Mouse (Mus musculus) forebrain, embryonic 16.5 days (tissue): ENCODE measurements at regions not wholly inside any gene's neighbourhood (a gene's known extent, or its start where the extent isn't known, plus 50 kb on each side); places are given as distances from the start of the nearest gene placed in this dataset.

ENCODE experiments used
- ATAC-seq: fragments of 200-750 bp; cut with Nextera tagmentation; 2 replicates; pipeline ENCODE4 v1.8.0; 2017; ENCODE audit warnings: mild to moderate bottlenecking, moderate library complexity
- H3K27ac ChIP-seq: fragments of 300-500 bp; sonication (generic); 2 replicates; pipeline ENCODE4 v1.5.1; 2014; ENCODE audit warnings: low read length, control low read depth
- H3K27me3 ChIP-seq: fragments of 300-500 bp; sonication (generic); replicated peaks from 2 replicates; pipeline ENCODE4 v1.6.1; 2014; ENCODE audit warnings: low read length; ENCODE audit not compliant: control insufficient read depth, insufficient read depth
- H3K36me3 ChIP-seq: fragments of 300-500 bp; sonication (generic); 2 replicates; pipeline ENCODE4 v1.6.1; 2014; ENCODE audit not compliant: control insufficient read depth, insufficient read depth
- H3K4me1 ChIP-seq: fragments of 300-500 bp; sonication (generic); replicated peaks from 2 replicates; pipeline ENCODE4 v1.6.1; 2014; ENCODE audit warnings: low read length; ENCODE audit not compliant: control insufficient read depth, insufficient read depth
- H3K4me2 ChIP-seq: fragments of 300-500 bp; sonication (generic); 2 replicates; pipeline ENCODE4 v1.6.1; 2014; ENCODE audit warnings: mild to moderate bottlenecking, low read length, control low read depth
- H3K4me3 ChIP-seq: fragments of 300-500 bp; sonication (generic); replicated peaks from 2 replicates; pipeline ENCODE4 v1.5.1; 2014; ENCODE audit warnings: mild to moderate bottlenecking, low read length, control low read depth
- H3K9ac ChIP-seq: fragments of 300-500 bp; sonication (generic); replicated peaks from 2 replicates; pipeline ENCODE4 v1.6.1; 2014; ENCODE audit warnings: low read depth, low read length, control low read depth
- H3K9me3 ChIP-seq: fragments of 300-500 bp; sonication (generic); 2 replicates; pipeline ENCODE4 v1.6.1; 2016; ENCODE audit warnings: low read length; ENCODE audit not compliant: control insufficient read depth
- WGBS: fragments of 180-500 bp; shearing (Covaris S2); extraction: QIAGEN DNeasy Blood & Tissue Kit; methylation state at CpG from one replicate; pipeline ENCODE4 v1.1.7; 2014; 5-methylcytosine and 5-hydroxymethylcytosine counted together

DNA sequence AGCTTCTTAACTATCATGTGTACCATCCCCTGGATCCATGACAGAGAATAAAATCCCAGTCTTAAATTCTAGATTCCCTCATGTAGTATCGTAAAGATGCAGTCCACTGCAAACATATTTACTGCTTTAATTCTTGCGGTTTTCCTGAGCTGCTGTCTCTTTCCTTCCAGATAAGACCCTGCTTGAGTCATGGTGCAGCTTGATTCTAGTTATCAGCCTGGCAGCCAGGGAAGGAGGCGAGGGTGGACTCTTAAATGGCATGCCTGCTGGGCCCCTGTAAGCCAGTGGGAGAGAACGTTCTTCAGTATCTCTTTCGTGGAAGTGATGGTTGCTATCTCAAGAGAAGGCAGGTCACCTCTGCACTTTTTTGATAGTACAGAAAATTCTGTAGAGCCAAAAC is 71.9 kb upstream of the Slc2a1 start:
- WGBS, result 90% methylated on average over 5 of the region's 5 CpGs
- Histone ChIP-seq H3K4me3 (no peak overlapping the region), H3K27me3 (no peaks in the 10 kb centered on the region), H3K27ac (no peak overlapping the region), H3K4me2 (no peak overlapping the region), H3K36me3 (no peaks in the 10 kb centered on the region), H3K9ac (no peak overlapping the region), H3K4me1 (no peaks in the 10 kb centered on the region), H3K9me3 (no peaks in the 10 kb centered on the region)
- no peak for ATAC-seq

DNA sequence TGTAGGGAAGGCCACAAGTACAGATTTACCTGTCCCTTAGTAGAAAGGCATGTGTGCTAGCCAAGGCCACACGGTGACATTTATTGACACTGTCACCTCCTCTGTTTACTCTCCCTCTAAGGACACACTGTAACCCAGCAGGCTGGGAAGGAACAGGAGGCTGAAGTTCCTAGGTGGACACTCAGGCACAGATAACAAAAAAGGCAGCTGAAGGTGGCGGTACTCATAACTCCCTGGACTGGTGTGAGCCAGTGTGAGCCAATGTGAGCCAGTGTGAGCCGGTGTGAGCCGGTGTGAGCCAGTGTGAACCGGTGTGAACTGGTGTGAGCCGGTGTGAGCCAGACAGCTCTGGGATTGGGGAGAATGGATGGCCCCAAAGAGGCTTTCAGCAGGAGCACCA is 68.5 kb upstream of the Slc2a1 start:
- no peak overlapping the region for H3K4me2 ChIP-seq
- H3K4me3 ChIP-seq, result no peak overlapping the region
- no peaks in the 10 kb centered on the region for H3K4me1 ChIP-seq
- H3K36me3 ChIP-seq, result no peaks in the 10 kb centered on the region
- no peak overlapping the region for H3K9ac ChIP-seq
- no peaks in the 10 kb centered on the region for H3K27me3 ChIP-seq
- no peak for ATAC-seq
- H3K9me3 ChIP-seq, result no peaks in the 10 kb centered on the region
- no peak overlapping the region for H3K27ac ChIP-seq
- 97% methylated on average over 6 of the region's 6 CpGs for WGBS

DNA sequence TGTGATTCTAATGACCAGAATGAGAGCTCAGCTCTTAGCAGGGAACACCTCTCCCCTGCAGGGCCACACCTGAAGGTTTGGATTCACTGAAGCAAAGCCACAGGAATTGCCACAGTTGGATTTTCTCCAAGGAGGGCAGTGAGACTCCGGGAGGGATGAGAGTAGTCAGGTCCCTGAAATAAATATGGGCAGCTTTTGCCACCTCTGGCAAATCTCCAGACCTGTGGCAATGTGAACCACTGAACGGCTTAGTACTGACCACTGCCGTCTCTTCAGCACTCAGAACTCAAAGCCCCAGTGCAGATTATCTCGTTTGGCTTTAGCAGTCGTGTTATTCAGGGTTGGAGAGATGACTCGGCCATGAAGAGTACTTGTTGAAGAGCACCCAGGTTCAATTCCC is 66.9 kb upstream of the Slc2a1 start:
- H3K36me3 ChIP-seq, result no peaks in the 10 kb centered on the region
- ATAC-seq, result no peak
- H3K9me3 ChIP-seq, result no peaks in the 10 kb centered on the region
- no peaks in the 10 kb centered on the region for H3K27me3 ChIP-seq
- no peaks in the 10 kb centered on the region for H3K4me1 ChIP-seq
- 54% methylated on average over 6 of the region's 6 CpGs for WGBS
- H3K4me2 ChIP-seq, result no peak overlapping the region
- H3K27ac ChIP-seq, result no peak overlapping the region
- no peak overlapping the region for H3K9ac ChIP-seq
- H3K4me3 ChIP-seq, result no peak overlapping the region

DNA sequence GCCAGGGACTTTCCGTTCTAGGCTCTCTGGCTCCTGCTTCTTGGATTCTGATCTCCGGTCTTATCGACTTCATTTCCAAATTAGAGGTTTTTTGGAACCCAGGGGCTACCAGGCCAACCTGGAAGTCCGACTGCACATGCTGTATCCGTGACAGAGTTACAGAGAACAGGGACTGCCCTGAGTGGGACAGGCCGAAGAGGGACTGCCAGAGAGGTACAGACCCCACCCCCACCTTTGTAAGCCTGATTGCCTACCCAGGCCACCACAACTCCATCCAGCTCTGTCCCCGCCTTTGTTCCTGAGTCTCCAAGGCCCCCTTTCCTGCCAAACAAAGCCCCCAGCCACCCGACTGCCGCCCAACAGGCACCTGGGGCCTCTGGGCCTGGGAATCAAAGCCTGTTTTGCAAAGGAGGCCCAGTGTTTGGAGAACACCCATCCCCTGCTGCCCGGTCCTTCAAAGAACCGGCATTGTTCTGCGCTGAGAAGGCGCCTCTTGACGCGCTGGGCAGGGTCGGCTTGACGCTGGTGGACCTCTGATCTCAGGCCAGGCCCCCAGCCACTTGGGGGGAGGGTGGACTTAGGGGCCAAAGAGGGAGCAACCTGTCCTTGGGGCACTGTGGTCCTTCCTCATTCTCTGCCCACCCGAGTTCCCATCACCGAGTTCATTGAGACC is 64.4 kb upstream of the Slc2a1 start:
- no peaks in the 10 kb centered on the region for H3K9me3 ChIP-seq
- no peak overlapping the region for H3K27ac ChIP-seq
- WGBS, result 26% methylated on average over 19 of the region's 19 CpGs
- ATAC-seq, result no peak
- no peaks in the 10 kb centered on the region for H3K4me1 ChIP-seq
- no peak overlapping the region for H3K9ac ChIP-seq
- no peak overlapping the region for H3K4me2 ChIP-seq
- no peaks in the 10 kb centered on the region for H3K36me3 ChIP-seq
- no peaks in the 10 kb centered on the region for H3K27me3 ChIP-seq
- H3K4me3 ChIP-seq, result no peak overlapping the region

DNA sequence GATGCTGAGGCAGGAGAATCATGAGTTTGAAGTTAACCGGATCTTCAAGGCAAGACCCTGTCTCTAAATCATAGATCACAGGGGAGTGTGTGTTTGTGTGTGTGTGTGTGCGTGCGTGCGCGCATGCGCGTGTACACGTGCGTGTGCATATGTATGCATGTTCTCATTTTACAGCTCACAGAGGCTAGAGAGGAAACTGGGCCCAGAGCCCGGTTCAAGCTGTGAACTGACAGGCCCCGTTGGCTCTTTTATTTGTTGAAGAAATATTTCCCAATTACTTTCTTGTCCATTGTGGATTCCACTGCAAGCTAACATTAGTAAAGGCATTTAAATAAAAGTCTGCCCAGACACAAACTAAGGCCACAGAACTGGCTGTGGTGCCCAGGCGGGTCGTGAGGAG is 63.7 kb upstream of the Slc2a1 start:
- H3K27me3 ChIP-seq, result no peaks in the 10 kb centered on the region
- no peak for ATAC-seq
- 0 out of 2 replicates have a peak overlapping the region, but pooled peaks have one; percentile 20 for H3K27ac ChIP-seq
- H3K9me3 ChIP-seq, result no peaks in the 10 kb centered on the region
- H3K9ac ChIP-seq, result no peak overlapping the region
- no peaks in the 10 kb centered on the region for H3K4me1 ChIP-seq
- no peak overlapping the region for H3K4me2 ChIP-seq
- H3K36me3 ChIP-seq, result no peaks in the 10 kb centered on the region
- H3K4me3 ChIP-seq, result no peak overlapping the region
- 66% methylated on average over 13 of the region's 13 CpGs for WGBS

DNA sequence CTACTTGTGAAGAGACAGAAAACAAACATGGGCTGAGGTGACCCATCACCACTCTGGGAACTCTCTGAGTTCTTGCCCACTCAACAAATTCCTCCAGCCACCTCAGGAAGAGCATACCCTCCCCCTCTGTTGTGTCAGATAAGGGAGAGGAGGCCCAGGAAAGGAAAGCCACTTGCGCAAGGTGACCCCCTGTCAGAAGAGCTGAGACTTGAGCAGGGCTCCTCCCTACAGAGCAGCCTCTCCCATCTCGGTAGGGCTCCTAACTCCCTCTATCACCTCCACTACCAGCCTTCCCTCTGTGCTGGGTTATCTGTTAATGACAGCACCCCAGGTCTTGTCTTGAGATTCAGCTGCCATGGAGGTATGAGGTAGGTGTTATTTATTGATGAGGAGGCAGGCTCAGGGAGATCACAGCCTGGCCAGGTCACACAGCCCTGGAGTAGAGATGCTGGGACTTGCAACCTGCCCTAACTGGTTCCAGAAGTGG is 57.6 kb upstream of the Slc2a1 start:
- 64% methylated on average over 2 of the region's 2 CpGs for WGBS
- Histone ChIP-seq H3K9me3 (no peaks in the 10 kb centered on the region), H3K36me3 (no peaks in the 10 kb centered on the region), H3K4me3 (no peak overlapping the region), H3K4me1 (no peaks in the 10 kb centered on the region), H3K4me2 (no peak overlapping the region), H3K27me3 (no peaks in the 10 kb centered on the region), H3K9ac (no peak overlapping the region), H3K27ac (no peak overlapping the region)
- ATAC-seq, result no peak

DNA sequence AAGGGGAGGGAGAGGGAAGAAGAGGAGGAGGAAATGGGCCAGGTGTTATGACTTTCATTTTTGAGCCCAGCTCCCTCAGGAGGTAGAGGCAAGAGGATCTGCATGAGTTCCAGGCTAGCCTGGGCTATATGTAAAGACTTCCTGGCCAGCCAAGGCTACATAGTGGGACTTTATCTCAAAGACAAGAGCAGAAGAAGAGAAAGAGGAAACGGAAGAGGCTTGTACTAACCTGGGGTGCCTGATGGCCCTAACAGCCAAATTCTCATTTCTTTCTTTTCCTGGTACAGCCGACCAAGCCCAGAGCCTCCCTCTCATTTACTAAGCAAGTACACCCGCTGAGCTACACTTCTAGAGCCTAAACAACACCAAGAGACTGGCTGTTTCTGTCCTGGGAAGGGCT is 56.0 kb upstream of the Slc2a1 start:
- ATAC-seq, result no peak
- H3K4me2 ChIP-seq, result no peak overlapping the region

DNA sequence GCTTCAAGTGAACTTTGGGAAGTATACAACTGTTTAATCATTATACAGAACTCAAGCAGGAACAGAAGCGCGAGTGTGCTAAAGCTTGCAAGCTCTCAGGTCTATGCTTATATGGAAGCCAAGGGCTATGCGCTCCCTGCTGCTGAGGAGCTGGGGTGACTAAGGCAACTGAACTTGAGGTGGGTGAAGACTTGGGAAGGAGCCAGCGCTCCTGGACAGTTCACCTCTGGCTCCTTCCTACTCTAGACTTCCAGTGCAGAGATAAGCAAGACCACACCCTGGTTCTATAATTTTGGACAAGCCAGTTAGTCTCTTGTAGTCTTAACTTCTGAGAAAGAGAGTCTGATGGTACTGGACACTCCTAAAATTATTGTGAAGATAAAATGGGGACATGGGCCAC is 55.3 kb upstream of the Slc2a1 start:
- ATAC-seq, result no peak
- no peaks in the 10 kb centered on the region for H3K9me3 ChIP-seq
- 95% methylated on average over 4 of the region's 4 CpGs for WGBS
- H3K27ac ChIP-seq, result no peak overlapping the region
- no peak overlapping the region for H3K4me3 ChIP-seq
- no peak overlapping the region for H3K9ac ChIP-seq
- no peaks in the 10 kb centered on the region for H3K27me3 ChIP-seq
- H3K4me1 ChIP-seq, result no peaks in the 10 kb centered on the region
- no peaks in the 10 kb centered on the region for H3K36me3 ChIP-seq
- no peak overlapping the region for H3K4me2 ChIP-seq

More for the DNA sequence above, 56.0 kb upstream of the Slc2a1 start:
- Histone ChIP-seq H3K9me3 (no peaks in the 10 kb centered on the region), H3K4me1 (no peaks in the 10 kb centered on the region), H3K9ac (no peak overlapping the region), H3K4me3 (no peak overlapping the region), H3K27ac (no peak overlapping the region), H3K27me3 (no peaks in the 10 kb centered on the region), H3K36me3 (no peaks in the 10 kb centered on the region)
- WGBS, result 68% methylated on average over 3 of the region's 3 CpGs

DNA sequence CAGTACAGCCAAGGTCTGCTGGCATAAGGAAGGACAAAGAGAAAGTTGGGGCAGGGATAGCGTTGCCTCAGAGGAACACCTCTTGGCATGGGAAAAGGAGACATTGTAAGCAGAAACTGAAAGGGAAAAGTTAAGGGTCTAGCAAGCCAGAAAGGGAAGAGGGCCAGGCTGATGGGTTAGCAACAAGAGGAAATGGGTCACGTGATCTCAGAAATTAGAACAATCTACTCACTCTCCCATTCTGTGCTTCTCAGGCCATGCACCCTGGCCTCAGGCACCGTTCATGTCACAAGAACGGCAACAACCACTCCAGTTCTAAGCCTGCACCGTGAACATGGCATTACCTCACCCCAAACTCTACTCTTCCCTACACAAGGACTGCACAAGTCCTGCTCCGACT is 54.8 kb upstream of the Slc2a1 start:
- 89% methylated on average over 6 of the region's 6 CpGs for whole genome bisulfite sequencing
- no peaks in the 10 kb centered on the region for H3K4me1 ChIP-seq
- H3K36me3 ChIP-seq, result no peaks in the 10 kb centered on the region
- H3K9me3 ChIP-seq, result no peaks in the 10 kb centered on the region
- no peak overlapping the region for H3K4me3 ChIP-seq
- H3K27ac ChIP-seq, result no peak overlapping the region
- no peak overlapping the region for H3K9ac ChIP-seq
- no peak overlapping the region for H3K4me2 ChIP-seq
- no peaks in the 10 kb centered on the region for H3K27me3 ChIP-seq
- no peak for ATAC-seq

DNA sequence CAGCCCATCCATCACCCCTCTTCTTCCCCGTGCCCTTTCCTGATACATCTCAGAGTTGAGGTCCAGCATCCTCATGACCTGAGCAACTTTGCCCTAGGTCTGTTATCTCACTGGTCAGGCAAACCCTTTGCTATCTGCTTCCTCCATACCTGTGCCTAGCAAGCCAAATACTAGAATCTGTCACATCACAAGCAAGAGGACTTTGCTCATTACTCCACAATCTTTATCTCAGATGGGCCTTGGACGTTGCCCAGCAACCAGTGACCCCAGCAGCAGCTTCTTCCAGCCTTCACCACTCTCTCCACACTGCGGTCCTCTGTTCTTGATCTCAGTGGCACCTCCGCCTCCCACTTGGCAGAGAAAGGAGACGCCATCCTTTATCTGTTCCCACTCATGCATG is 54.4 kb upstream of the Slc2a1 start:
- no peaks in the 10 kb centered on the region for H3K27me3 ChIP-seq
- no peaks in the 10 kb centered on the region for H3K9me3 ChIP-seq
- H3K4me1 ChIP-seq, result no peaks in the 10 kb centered on the region
- H3K36me3 ChIP-seq, result no peaks in the 10 kb centered on the region
- 82% methylated on average over 5 of the region's 5 CpGs for WGBS
- H3K4me2 ChIP-seq, result no peak overlapping the region
- no peak overlapping the region for H3K4me3 ChIP-seq
- no peak overlapping the region for H3K27ac ChIP-seq
- ATAC-seq, result no peak
- no peak overlapping the region for H3K9ac ChIP-seq
